Mouse (Mus musculus): ENCODE results near the gene Sorcs2.

Sorcs2 gene

DNA sequence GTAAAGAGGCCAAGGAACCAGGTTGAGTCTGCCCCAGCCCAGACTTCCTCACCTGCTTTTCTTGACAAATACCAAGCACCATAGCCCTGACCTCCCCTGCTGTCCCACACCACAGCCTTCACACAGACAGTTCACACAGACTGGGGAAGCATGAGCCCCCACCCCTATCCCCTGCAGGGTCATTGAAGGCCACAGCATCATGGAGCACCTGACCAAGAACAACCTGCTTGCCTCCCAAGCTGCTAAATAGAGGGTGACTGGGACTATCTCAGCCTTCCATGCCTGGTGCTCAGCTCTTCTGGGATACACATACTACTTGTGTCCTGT is 356.7 kb downstream of the Sorcs2 start:
- DNase-seq = no peak

DNA sequence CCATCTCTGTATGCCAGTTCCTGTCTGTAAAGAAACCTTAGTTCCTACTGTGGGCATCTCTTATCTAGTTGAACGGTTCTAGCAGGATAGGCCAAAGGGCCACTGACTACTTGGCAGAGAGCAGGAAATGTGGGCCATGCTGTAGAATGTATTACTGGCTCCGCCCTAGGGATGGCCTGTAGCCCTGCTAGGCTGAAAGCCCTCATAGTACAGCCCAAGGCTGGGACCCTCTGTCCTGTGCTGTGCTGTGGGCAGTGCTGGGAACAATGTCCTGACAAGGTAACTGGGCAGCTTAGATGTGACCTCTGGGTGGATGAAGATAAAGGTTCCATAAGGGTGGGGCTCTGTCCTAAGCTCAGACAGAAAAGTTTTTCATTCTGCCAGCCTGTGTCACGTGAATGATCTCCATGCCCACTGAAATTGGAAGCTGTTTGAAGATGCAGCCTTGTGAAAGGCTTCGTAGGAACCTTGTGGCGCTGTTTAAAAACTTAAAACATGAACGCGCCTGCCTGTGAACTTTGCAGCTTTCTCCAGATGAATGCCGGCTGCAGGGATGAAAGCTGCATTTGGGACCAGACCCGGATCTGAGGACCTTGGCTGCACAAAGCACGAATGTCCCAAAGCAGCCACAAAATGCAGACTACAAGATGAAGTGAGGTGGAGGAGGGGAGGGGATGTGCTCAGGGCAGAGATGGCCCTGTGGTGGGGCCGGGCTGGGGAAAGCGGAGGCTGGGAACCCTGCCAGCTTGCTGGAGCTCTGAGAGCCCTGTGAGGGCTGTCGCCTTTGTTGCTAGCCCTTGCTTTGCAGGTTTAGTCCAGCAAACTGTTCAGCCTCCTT is 357.3 kb downstream of the Sorcs2 start:
- DNase-seq = peak; percentile 7

DNA sequence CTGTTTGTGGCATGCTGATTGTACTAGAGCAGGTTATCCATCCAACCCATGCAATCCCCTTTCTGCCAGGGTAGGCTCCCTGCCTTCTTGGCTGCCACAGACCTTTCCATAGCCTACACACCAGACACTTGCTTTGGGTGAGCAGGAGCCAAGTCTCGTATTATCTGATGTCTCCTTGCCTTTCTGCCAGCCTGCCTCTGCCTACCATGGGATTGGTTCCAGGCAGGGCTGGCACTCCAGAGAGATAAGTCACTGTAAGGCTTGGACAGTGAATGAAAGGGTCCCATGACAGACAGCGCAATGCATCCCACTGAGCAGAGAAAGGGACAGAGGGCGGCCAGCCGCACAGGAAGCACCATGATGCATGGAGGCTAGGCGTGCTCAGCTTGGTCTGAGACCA is 358.3 kb downstream of the Sorcs2 start:
- DNase-seq = no peak

DNA sequence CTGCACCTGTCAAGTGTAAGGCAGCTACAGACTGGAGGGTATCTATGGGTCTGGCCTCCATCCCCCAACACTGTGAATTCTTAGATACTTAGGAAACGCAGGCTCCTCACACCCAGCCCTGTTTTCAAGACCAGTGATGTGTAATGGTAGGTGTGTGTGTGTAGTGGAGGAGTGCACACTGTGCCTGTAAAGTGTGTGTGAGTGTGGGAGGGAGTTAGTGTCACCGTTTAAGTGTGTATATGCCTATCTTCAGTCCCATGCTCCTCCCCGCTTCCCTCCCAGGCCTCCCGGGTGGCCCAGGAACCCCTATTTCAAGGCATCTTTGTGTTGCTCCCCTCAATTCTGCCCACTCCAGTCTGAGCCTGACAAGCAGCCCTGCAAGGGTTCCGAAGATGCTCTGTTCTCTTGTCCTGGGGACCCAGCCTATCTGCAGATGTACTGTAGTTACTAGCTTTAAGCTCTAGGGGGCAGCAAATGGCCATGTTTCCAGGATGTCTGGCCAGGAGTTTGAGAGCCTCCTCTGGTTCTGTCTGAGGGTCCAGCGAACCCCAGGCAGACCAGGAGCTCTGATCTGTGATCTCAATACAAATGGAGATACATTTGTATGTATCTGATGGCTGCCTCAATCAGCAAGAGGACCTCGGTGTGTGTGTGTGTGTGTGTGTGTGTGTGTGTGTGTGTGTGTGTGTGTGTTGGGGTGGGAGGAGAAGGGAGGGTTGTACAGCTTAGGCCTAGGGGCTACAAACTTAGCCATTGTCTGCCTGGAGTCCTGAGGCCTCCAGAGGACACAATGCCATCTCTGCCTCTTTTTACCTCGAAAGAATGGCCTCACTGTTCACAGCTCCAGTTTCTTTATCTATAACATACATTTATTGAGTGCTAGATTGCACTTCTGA is 364.2 kb downstream of the Sorcs2 start:
- peak; percentile 14 for DNase-seq

- no peak for DNase-seq
Observed at GRCm38 (mm10) chr5:36025076-36025475, 372.9 kb downstream of the Sorcs2 start.

GRCm38 (mm10) chr5:36024003-36024685 is 373.8 kb downstream of the Sorcs2 start:
- no peak for DNase-seq

DNA sequence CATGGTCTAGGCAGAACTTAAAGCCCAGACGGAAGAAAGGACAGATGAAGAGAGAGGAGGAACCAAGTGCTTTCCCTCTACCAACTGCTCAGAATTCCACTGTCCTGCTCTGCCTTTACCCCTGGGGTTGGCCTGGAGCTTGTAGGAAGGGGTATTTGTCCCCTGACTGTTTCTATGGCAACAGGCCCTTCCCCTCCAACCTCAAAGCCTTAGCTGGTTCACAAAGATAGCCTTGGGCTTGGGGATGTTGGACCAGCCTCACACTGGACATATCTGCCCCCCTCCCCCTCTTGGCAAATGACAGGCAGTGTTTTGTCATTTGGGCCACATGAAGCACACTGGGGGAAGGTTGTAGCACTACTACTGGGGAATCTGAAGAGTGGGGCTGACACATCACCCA is 375.6 kb downstream of the Sorcs2 start:
- no peak for DNase-seq

GRCm38 (mm10) chr5:36021091-36021490 is 376.8 kb downstream of the Sorcs2 start:
- no peak for DNase-seq

GRCm38 (mm10) chr5:36018366-36018765 is 379.6 kb downstream of the Sorcs2 start:
- no peak for DNase-seq

GRCm38 (mm10) chr5:36009405-36009804 is 388.5 kb downstream of the Sorcs2 start:
- no peak for DNase-seq

- peak; percentile 40 for DNase-seq
Observed at GRCm38 (mm10) chr5:36007649-36008048, 390.3 kb downstream of the Sorcs2 start.

- DNase-seq = no peak
Observed at GRCm38 (mm10) chr5:36006586-36006985, 391.4 kb downstream of the Sorcs2 start.

GRCm38 (mm10) chr5:36006106-36006505 is 391.8 kb downstream of the Sorcs2 start:
- DNase-seq = no peak

DNA sequence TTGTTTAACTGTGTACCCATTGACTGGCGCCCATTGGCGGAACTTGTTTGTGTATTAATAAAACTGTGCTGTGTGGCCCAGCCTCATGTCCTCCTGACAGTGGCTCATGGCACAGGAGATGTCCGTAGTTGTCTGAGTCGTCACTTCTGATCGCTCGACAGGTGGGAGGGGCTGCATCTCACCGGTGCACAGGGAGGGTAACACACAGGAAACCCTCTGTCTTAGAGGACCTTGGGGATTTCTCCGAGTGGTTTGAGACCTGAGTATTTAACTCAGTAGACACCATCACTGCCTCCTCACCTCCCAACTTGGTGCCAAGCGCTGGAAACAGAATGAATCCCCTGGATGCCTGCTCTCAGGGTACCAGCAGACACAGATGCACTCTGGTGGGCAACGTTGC is 394.1 kb downstream of the Sorcs2 start:
- no peak for DNase-seq

GRCm38 (mm10) chr5:35989986-35990735 is 407.8 kb downstream of the Sorcs2 start:
- peak; percentile 70 for DNase-seq

DNA sequence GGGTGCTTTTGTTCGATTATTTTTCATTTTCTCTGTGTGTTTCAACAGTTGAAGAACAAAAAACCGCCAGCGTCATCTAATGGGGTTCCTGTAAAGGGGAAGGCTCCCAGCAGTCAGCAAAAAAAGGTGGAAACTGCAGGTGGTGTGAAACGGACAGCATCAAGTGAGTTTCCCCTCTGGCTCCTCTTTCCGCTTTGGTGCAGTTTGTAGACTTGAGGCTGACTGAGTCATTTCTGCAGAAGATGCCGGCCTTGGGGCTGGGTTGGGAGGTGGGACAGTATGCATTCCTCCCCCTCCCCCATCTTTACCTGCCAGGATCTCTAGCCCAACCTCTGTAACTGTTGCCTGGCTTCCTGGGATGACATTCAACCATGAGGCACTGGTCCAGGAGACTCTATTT is 408.4 kb downstream of the Sorcs2 start:
- DNase-seq = no peak

DNA sequence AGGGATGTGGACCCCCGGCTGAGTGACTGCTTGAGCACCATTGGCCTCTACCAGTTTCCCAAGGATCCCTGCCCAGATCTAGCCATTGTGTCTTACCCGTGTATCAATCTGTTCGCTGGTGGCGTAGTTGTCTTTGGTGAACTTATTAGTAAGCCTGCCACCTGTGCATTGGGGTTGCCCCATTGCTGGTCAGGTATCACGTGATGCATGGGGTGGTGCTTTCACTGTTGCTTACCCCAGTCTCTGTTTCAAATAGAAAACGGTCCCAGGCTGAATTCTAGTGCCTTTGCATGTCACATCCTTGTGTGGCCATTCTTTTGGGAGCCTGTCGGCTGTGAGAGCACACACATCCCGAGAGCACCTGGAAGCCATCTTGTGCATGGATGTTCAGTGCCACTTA is 409.9 kb downstream of the Sorcs2 start:
- DNase-seq = no peak

- DNase-seq = no peak
Observed at GRCm38 (mm10) chr5:35985611-35986010, 412.3 kb downstream of the Sorcs2 start.

- peak; percentile 49 for DNase-seq
Observed at GRCm38 (mm10) chr5:35981976-35982375, 416.0 kb downstream of the Sorcs2 start.

DNA sequence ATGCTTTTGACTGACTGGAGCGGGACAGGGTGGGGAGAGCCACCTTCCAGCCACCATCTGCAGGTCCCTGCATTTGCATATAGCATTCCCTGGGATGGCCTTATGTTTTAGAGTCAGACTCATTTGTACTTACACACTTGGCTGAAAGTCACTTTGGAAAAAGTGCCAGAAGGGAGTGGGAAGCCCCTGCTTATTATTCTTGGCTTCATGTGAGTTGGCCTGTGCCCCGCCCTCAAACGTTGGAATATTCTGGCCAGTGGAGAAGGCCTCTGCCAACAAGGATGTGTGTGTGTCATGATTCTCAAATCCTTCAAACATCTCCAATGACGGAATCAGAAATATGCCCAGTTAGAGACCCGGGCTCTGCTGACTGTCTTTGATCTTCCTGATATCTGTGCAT is 416.6 kb downstream of the Sorcs2 start:
- DNase-seq = no peak

GRCm38 (mm10) chr5:35980542-35980941 is 417.4 kb downstream of the Sorcs2 start:
- DNase-seq = no peak

- DNase-seq = peak; percentile 39
Observed at GRCm38 (mm10) chr5:35975681-35976080, 422.3 kb downstream of the Sorcs2 start.

- no peak for DNase-seq
Observed at GRCm38 (mm10) chr5:35974265-35974664, 423.7 kb downstream of the Sorcs2 start.
